Mouse (Mus musculus) testis, adult 2 months (tissue): ENCODE measurements at regions not wholly inside any gene's neighbourhood (a gene's known extent, or its start where the extent isn't known, plus 50 kb on each side); places are given as distances from the start of the nearest gene placed in this dataset.

Experiments
- CTCF ChIP-seq: fragments of 200-500 bp; IDR thresholded peaks from 2 replicates; pipeline ENCODE4 v1.5.1; 2012; ENCODE audit warnings: low read depth, mild to moderate bottlenecking, inconsistent platforms, low read length, moderate library complexity; ENCODE audit not compliant: control insufficient read depth, insufficient read depth, insufficient replicate concordance
- POLR2A ChIP-seq: fragments of 200-500 bp; IDR thresholded peaks from 2 replicates; pipeline ENCODE4 v1.6.1; 2012; ENCODE audit warnings: low read depth, mild to moderate bottlenecking, inconsistent platforms, low read length, moderate library complexity; ENCODE audit not compliant: control insufficient read depth

DNA sequence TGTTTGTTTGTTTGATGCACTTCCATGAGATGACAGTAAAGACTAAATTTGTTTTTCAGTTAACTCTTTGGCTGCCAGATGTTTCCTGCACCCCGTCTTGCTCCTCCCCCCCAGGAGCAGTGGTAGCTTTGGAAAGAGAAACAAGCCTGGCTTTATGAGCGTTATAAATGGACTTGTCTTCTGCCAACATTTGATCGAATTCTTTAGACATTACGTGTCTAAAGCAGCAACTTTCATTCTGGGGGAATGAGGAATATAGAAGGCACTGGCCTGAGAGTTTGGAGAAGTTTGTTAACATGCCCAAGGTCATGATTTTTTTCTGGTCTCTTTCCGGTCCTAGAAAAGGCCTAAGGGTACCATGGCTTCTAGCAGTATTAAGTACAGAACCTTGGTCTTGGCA is 148.8 kb upstream of the Fbxl4 start:
- TF ChIP-seq CTCF (no peak), POLR2A (no peak)
